Mouse (Mus musculus): ENCODE measurements at regions not wholly inside any gene's neighbourhood (a gene's known extent, or its start where the extent isn't known, plus 50 kb on each side); places are given as distances from the start of the nearest gene placed in this dataset.
A peak's percentile ranks its signal among the peaks of the same experiment; 100 is the strongest.

- Histone ChIP-seq H3K36me3 (no peaks in the 10 kb centered on the region), H3K4me1 (replicated peaks) (no peaks in the 10 kb centered on the region; the same call in 1 of the 2 replicates), H3K4me3 (replicated peaks) (no peak overlapping the region), H3K27ac (no peak overlapping the region), H3K9me3 (replicated peaks) (no peaks in the 10 kb centered on the region), H3K4me2 (no peak overlapping the region), H3K27me3 (no peaks in the 10 kb centered on the region), H3K9ac (no peak overlapping the region)
- no peak for ATAC-seq (ENCODE audit: low read depth)
- WGBS (ENCODE audit: insufficient replicate concordance) = 47% methylated on average over 18 of the region's 18 CpGs
- no peak for DNase-seq
Measured at GRCm38 (mm10) chr17:66232891-66233421, 109.6 kb downstream of the Ddx11 start.

GRCm38 (mm10) chr17:66233451-66233951 lies 110.2 kb downstream of the Ddx11 start:
- DNase-seq (no peak), ATAC-seq (ENCODE audit: low read depth) (no peak)
- 36% methylated on average over 12 of the region's 12 CpGs for WGBS (ENCODE audit: insufficient replicate concordance)
- Histone ChIP-seq H3K4me1 (replicated peaks) (no peaks in the 10 kb centered on the region; the same call in 1 of the 2 replicates), H3K9me3 (replicated peaks) (no peaks in the 10 kb centered on the region), H3K27me3 (0 out of 2 replicates have a peak, but pooled peaks cover 3% of the 10 kb centered on the region), H3K4me3 (replicated peaks) (no peak overlapping the region), H3K4me2 (no peak overlapping the region), H3K27ac (no peak overlapping the region), H3K36me3 (no peaks in the 10 kb centered on the region), H3K9ac (no peak overlapping the region)

GRCm38 (mm10) chr17:66234432-66234831 lies 111.1 kb downstream of the Ddx11 start:
- H3K27me3 ChIP-seq = 0 out of 2 replicates have a peak, but pooled peaks cover 9% of the 10 kb centered on the region
- 61% methylated on average over 19 of the region's 19 CpGs for WGBS (ENCODE audit: insufficient replicate concordance)
- no peak for ATAC-seq (ENCODE audit: low read depth)
- H3K9me3 ChIP-seq (replicated peaks) = no peaks in the 10 kb centered on the region
- no peak overlapping the region for H3K4me2 ChIP-seq
- no peak overlapping the region for H3K4me3 ChIP-seq (replicated peaks)
- no peak for DNase-seq
- no peaks in the 10 kb centered on the region for H3K36me3 ChIP-seq
- H3K9ac ChIP-seq = no peak overlapping the region
- H3K27ac ChIP-seq = no peak overlapping the region
- no peaks in the 10 kb centered on the region; the same call in 1 of the 2 replicates for H3K4me1 ChIP-seq (replicated peaks)

GRCm38 (mm10) chr17:66235096-66235805 lies 111.9 kb downstream of the Ddx11 start:
- Histone ChIP-seq H3K36me3 (no peaks in the 10 kb centered on the region), H3K9me3 (replicated peaks) (no peaks in the 10 kb centered on the region), H3K9ac (no peak overlapping the region), H3K27ac (no peak overlapping the region), H3K4me1 (replicated peaks) (no peaks in the 10 kb centered on the region; the same call in 1 of the 2 replicates), H3K4me2 (no peak overlapping the region), H3K4me3 (replicated peaks) (no peak overlapping the region), H3K27me3 (0 out of 2 replicates have a peak, but pooled peaks cover 9% of the 10 kb centered on the region)
- ATAC-seq (ENCODE audit: low read depth) (no peak; the same call in 1 of the 2 replicates), DNase-seq (peak; percentile 52)
- WGBS (ENCODE audit: insufficient replicate concordance) = 5% methylated on average over 19 of the region's 19 CpGs

GRCm38 (mm10) chr17:66235806-66236335 lies 112.6 kb downstream of the Ddx11 start:
- Histone ChIP-seq H3K27me3 (0 out of 2 replicates have a peak, but pooled peaks cover 9% of the 10 kb centered on the region), H3K27ac (no peak overlapping the region), H3K4me3 (replicated peaks) (no peak overlapping the region), H3K9ac (no peak overlapping the region), H3K36me3 (no peaks in the 10 kb centered on the region), H3K4me1 (replicated peaks) (no peaks in the 10 kb centered on the region; the same call in 1 of the 2 replicates), H3K9me3 (replicated peaks) (no peaks in the 10 kb centered on the region), H3K4me2 (no peak overlapping the region)
- ATAC-seq (ENCODE audit: low read depth) = no peak
- DNase-seq = no peak
- WGBS (ENCODE audit: insufficient replicate concordance) = 76% methylated on average over 15 of the region's 15 CpGs

- 21% methylated on average over 8 of the region's 9 CpGs for WGBS (ENCODE audit: insufficient replicate concordance)
- Histone ChIP-seq H3K27ac (no peak overlapping the region), H3K4me1 (replicated peaks) (no peaks in the 10 kb centered on the region), H3K27me3 (0 out of 2 replicates have a peak, but pooled peaks cover 9% of the 10 kb centered on the region), H3K36me3 (no peaks in the 10 kb centered on the region), H3K4me2 (no peak overlapping the region), H3K9me3 (replicated peaks) (no peaks in the 10 kb centered on the region), H3K9ac (no peak overlapping the region), H3K4me3 (replicated peaks) (no peak overlapping the region)
- ATAC-seq (ENCODE audit: low read depth) (no peak), DNase-seq (no peak)
Measured at GRCm38 (mm10) chr17:66241868-66242622, 118.7 kb downstream of the Ddx11 start.

- ATAC-seq (ENCODE audit: low read depth) (no peak), DNase-seq (no peak)
- H3K9ac ChIP-seq = no peak overlapping the region
- no peak overlapping the region for H3K4me2 ChIP-seq
- H3K27me3 ChIP-seq = no peaks in the 10 kb centered on the region
- no peaks in the 10 kb centered on the region for H3K36me3 ChIP-seq
- no peaks in the 10 kb centered on the region for H3K9me3 ChIP-seq (replicated peaks)
- WGBS (ENCODE audit: insufficient replicate concordance) = 78% methylated on average over 14 of the region's 14 CpGs
- no peak overlapping the region for H3K27ac ChIP-seq
- H3K4me1 ChIP-seq (replicated peaks) = no peaks in the 10 kb centered on the region
- H3K4me3 ChIP-seq (replicated peaks) = no peak overlapping the region
Measured at GRCm38 (mm10) chr17:66244183-66244582, 120.9 kb downstream of the Ddx11 start.

GRCm38 (mm10) chr17:66246031-66246534 lies 122.8 kb downstream of the Ddx11 start:
- Histone ChIP-seq H3K27me3 (no peaks in the 10 kb centered on the region), H3K27ac (no peak overlapping the region), H3K9ac (no peak overlapping the region), H3K9me3 (replicated peaks) (no peaks in the 10 kb centered on the region), H3K4me3 (replicated peaks) (no peak overlapping the region), H3K4me1 (replicated peaks) (no peaks in the 10 kb centered on the region), H3K4me2 (no peak overlapping the region), H3K36me3 (no peaks in the 10 kb centered on the region)
- 72% methylated on average over 14 of the region's 14 CpGs for WGBS (ENCODE audit: insufficient replicate concordance)
- ATAC-seq (ENCODE audit: low read depth) (no peak), DNase-seq (no peak)

- no peak overlapping the region for H3K4me3 ChIP-seq (replicated peaks)
- ATAC-seq (ENCODE audit: low read depth) = no peak
Measured at GRCm38 (mm10) chr17:66251495-66251894, 128.2 kb downstream of the Ddx11 start.

GRCm38 (mm10) chr17:66252926-66253325 lies 129.6 kb downstream of the Ddx11 start:
- Histone ChIP-seq H3K4me2 (no peak overlapping the region), H3K27me3 (no peaks in the 10 kb centered on the region), H3K4me3 (replicated peaks) (no peak overlapping the region), H3K9ac (no peak overlapping the region), H3K27ac (no peak overlapping the region), H3K36me3 (no peaks in the 10 kb centered on the region), H3K4me1 (replicated peaks) (no peaks in the 10 kb centered on the region), H3K9me3 (replicated peaks) (no peaks in the 10 kb centered on the region)
- WGBS (ENCODE audit: insufficient replicate concordance) = 64% methylated on average over 6 of the region's 6 CpGs
- ATAC-seq (ENCODE audit: low read depth) = no peak
- no peak for DNase-seq

More at GRCm38 (mm10) chr17:66251495-66251894, 128.2 kb downstream of the Ddx11 start:
- H3K27me3 ChIP-seq = no peaks in the 10 kb centered on the region
- H3K9me3 ChIP-seq (replicated peaks) = no peaks in the 10 kb centered on the region
- H3K4me1 ChIP-seq (replicated peaks) = no peaks in the 10 kb centered on the region
- no peak for DNase-seq
- no peaks in the 10 kb centered on the region for H3K36me3 ChIP-seq
- 76% methylated on average over 2 of the region's 2 CpGs for WGBS (ENCODE audit: insufficient replicate concordance)
- no peak overlapping the region for H3K27ac ChIP-seq
- H3K4me2 ChIP-seq = no peak overlapping the region
- no peak overlapping the region for H3K9ac ChIP-seq

GRCm38 (mm10) chr17:66259697-66260096 lies 136.4 kb downstream of the Ddx11 start:
- H3K27ac ChIP-seq = no peak overlapping the region
- no peaks in the 10 kb centered on the region for H3K27me3 ChIP-seq
- H3K4me2 ChIP-seq = no peak overlapping the region
- no peak overlapping the region for H3K9ac ChIP-seq
- WGBS (ENCODE audit: insufficient replicate concordance) = 67% methylated on average over 8 of the region's 8 CpGs
- no peaks in the 10 kb centered on the region for H3K36me3 ChIP-seq
- ATAC-seq (ENCODE audit: low read depth) = no peak
- H3K4me3 ChIP-seq (replicated peaks) = no peak overlapping the region
- no peak for DNase-seq
- no peaks in the 10 kb centered on the region for H3K4me1 ChIP-seq (replicated peaks)
- H3K9me3 ChIP-seq (replicated peaks) = no peaks in the 10 kb centered on the region
